Mouse (Mus musculus) kidney, adult 11 months (tissue): ENCODE measurements around the gene Myo10.
A peak's percentile ranks its signal among the peaks of the same experiment; 100 is the strongest.
"Not testable (repeated sequence)": the region's sequence is repeated elsewhere in the genome, so short reads cannot be mapped to it uniquely, and the experiment has no call there.

Experiments used
- DNase-seq: peaks from one replicate; pipeline ENCODE4 v3.0.0; 2022

Gene Myo10

GRCm38 (mm10) chr15:25694749-25695148 lies 72.4 kb downstream of the Myo10 start:
- DNase-seq = no peak

GRCm38 (mm10) chr15:25695253-25695652 lies 72.9 kb downstream of the Myo10 start:
- no peak for DNase-seq

GRCm38 (mm10) chr15:25695883-25696282 lies 73.6 kb downstream of the Myo10 start:
- no peak for DNase-seq

GRCm38 (mm10) chr15:25696660-25697059 lies 74.3 kb downstream of the Myo10 start:
- no peak for DNase-seq

- no peak for DNase-seq
Measured at GRCm38 (mm10) chr15:25699032-25699557, 76.8 kb downstream of the Myo10 start.

- DNase-seq = no peak
Measured at GRCm38 (mm10) chr15:25702602-25703001, 80.3 kb downstream of the Myo10 start.

- no peak for DNase-seq
Measured at GRCm38 (mm10) chr15:25704809-25705585, 82.7 kb downstream of the Myo10 start.

GRCm38 (mm10) chr15:25706874-25707554 lies 84.7 kb downstream of the Myo10 start:
- DNase-seq = no peak

- DNase-seq = no peak
Measured at GRCm38 (mm10) chr15:25707891-25708290, 85.6 kb downstream of the Myo10 start.

- DNase-seq = no peak
Measured at GRCm38 (mm10) chr15:25710876-25711275, 88.6 kb downstream of the Myo10 start.

GRCm38 (mm10) chr15:25712877-25713276 lies 90.6 kb downstream of the Myo10 start:
- DNase-seq = no peak

- DNase-seq = peak; percentile 88
Measured at GRCm38 (mm10) chr15:25713587-25714361, 91.4 kb downstream of the Myo10 start.

GRCm38 (mm10) chr15:25715218-25715995 lies 93.1 kb downstream of the Myo10 start:
- peak; percentile 69 for DNase-seq

- peak; percentile 71 for DNase-seq
Measured at GRCm38 (mm10) chr15:25715996-25716395, 93.7 kb downstream of the Myo10 start.

GRCm38 (mm10) chr15:25717006-25717405 lies 94.7 kb downstream of the Myo10 start:
- peak; percentile 72 for DNase-seq

- DNase-seq = not testable (repeated sequence)
Measured at GRCm38 (mm10) chr15:25718104-25718503, 95.8 kb downstream of the Myo10 start.

GRCm38 (mm10) chr15:25719270-25719669 lies 96.9 kb downstream of the Myo10 start:
- no peak for DNase-seq

GRCm38 (mm10) chr15:25720263-25720662 lies 97.9 kb downstream of the Myo10 start:
- DNase-seq = no peak

- DNase-seq = no peak
Measured at GRCm38 (mm10) chr15:25723281-25724113, 101.2 kb downstream of the Myo10 start.

GRCm38 (mm10) chr15:25724549-25724948 lies 102.2 kb downstream of the Myo10 start:
- DNase-seq = no peak

GRCm38 (mm10) chr15:25726814-25727213 lies 104.5 kb downstream of the Myo10 start:
- no peak for DNase-seq
